Mouse (Mus musculus): Measurements from ENCODE around the gene Brinp2.
A peak's percentile ranks its signal among the peaks of the same experiment; 100 is the strongest.

Gene Brinp2

GRCm38 (mm10) chr1:158296287-158296931 lies 59.7 kb downstream of the Brinp2 start:
- DNase-seq (ENCODE audit: inconsistent age in 2 of 2, low spot score in 1 of 2): no peak

- no peak for DNase-seq (ENCODE audit: inconsistent age in 2 of 2, low spot score in 1 of 2)
These were observed 60.9 kb downstream of the Brinp2 start for GRCm38 (mm10) chr1:158295270-158295669.

- DNase-seq (ENCODE audit: inconsistent age in 2 of 2, low spot score in 1 of 2): no peak
These were observed 70.9 kb downstream of the Brinp2 start for GRCm38 (mm10) chr1:158285198-158285597.

- DNase-seq (ENCODE audit: inconsistent age in 2 of 2, low spot score in 1 of 2): no peak
These were observed 72.3 kb downstream of the Brinp2 start for GRCm38 (mm10) chr1:158283869-158284268.

- no peak for DNase-seq (ENCODE audit: inconsistent age in 2 of 2, low spot score in 1 of 2)
These were observed 84.1 kb downstream of the Brinp2 start for GRCm38 (mm10) chr1:158272058-158272457.

- peak; percentile 29 to 82 for DNase-seq (ENCODE audit: inconsistent age in 2 of 2, low spot score in 1 of 2)
These were observed 89.0 kb downstream of the Brinp2 start for GRCm38 (mm10) chr1:158267020-158267571.

GRCm38 (mm10) chr1:158266293-158267019 lies 89.7 kb downstream of the Brinp2 start:
- no peak for DNase-seq (ENCODE audit: inconsistent age in 2 of 2, low spot score in 1 of 2)

- DNase-seq (ENCODE audit: inconsistent age in 2 of 2, low spot score in 1 of 2): no peak
These were observed 96.5 kb downstream of the Brinp2 start for GRCm38 (mm10) chr1:158259516-158260235.

GRCm38 (mm10) chr1:158258685-158259292 lies 97.3 kb downstream of the Brinp2 start:
- DNase-seq (ENCODE audit: inconsistent age in 2 of 2, low spot score in 1 of 2): no peak

GRCm38 (mm10) chr1:158255912-158256680 lies 100.0 kb downstream of the Brinp2 start:
- DNase-seq (ENCODE audit: inconsistent age in 2 of 2, low spot score in 1 of 2): no peak

GRCm38 (mm10) chr1:158252682-158253222 lies 103.4 kb downstream of the Brinp2 start:
- DNase-seq (ENCODE audit: inconsistent age in 2 of 2, low spot score in 1 of 2): peak; percentile 15 to 47

- DNase-seq (ENCODE audit: inconsistent age in 2 of 2, low spot score in 1 of 2): no peak
These were observed 107.9 kb downstream of the Brinp2 start for GRCm38 (mm10) chr1:158248266-158248665.

- peak in 1 of 2 experiments; percentile 13 for DNase-seq (ENCODE audit: inconsistent age in 2 of 2, low spot score in 1 of 2)
These were observed 109.5 kb downstream of the Brinp2 start for GRCm38 (mm10) chr1:158246476-158247153.

GRCm38 (mm10) chr1:158245486-158245885 lies 110.6 kb downstream of the Brinp2 start:
- no peak for DNase-seq (ENCODE audit: inconsistent age in 2 of 2, low spot score in 1 of 2)

GRCm38 (mm10) chr1:158244016-158244415 lies 112.1 kb downstream of the Brinp2 start:
- DNase-seq (ENCODE audit: inconsistent age in 2 of 2, low spot score in 1 of 2): no peak

- no peak for DNase-seq (ENCODE audit: inconsistent age in 2 of 2, low spot score in 1 of 2)
These were observed 114.1 kb downstream of the Brinp2 start for GRCm38 (mm10) chr1:158241848-158242556.

GRCm38 (mm10) chr1:158239841-158240240 lies 116.3 kb downstream of the Brinp2 start:
- no peak for DNase-seq (ENCODE audit: inconsistent age in 2 of 2, low spot score in 1 of 2)

- no peak for DNase-seq (ENCODE audit: inconsistent age in 2 of 2, low spot score in 1 of 2)
These were observed 117.4 kb downstream of the Brinp2 start for GRCm38 (mm10) chr1:158238722-158239121.

GRCm38 (mm10) chr1:158228687-158229224 lies 127.4 kb downstream of the Brinp2 start:
- DNase-seq (ENCODE audit: inconsistent age in 2 of 2, low spot score in 1 of 2): no peak

Measured in adrenal gland, adult (tissue).